Mouse (Mus musculus): Measurements from ENCODE around the gene Smarcad1. TPM values are rescaled to one million over a fixed set of nuclear protein-coding genes. Genes with fewer than 3 reads are reported as not detected.

The Smarcad1 gene
- total RNA-seq, 2 experiments from 2014 or later = 52.0 to 58.1 TPM

Other genes starting within 250 kb of the Smarcad1 start
- 1 to 10 TPM; 2.0 to 3.7 TPM for gene Hpgds, start 102.3 kb downstream of the Smarcad1 start, total RNA-seq (2021)